Mouse (Mus musculus): ENCODE data around the gene Taf6l. TPM values are rescaled to one million over a fixed set of nuclear protein-coding genes. Genes with fewer than 3 reads are reported as not detected.

Taf6l gene
- polyA plus RNA-seq, 1 experiment from 2014 or later, result 18.3 TPM

- ATAC-seq (no peak), DNase-seq (ENCODE audit: low spot score) (no peak)
- Histone ChIP-seq H3K4me3 (ENCODE audit: low read depth, low read length) (peak overlapping the region; percentile 71), H3K27me3 (replicated peaks; ENCODE audit: control insufficient read depth, insufficient read depth, low read length) (no peaks in the 10 kb centered on the region), H3K4me1 (ENCODE audit: control insufficient read depth, insufficient read depth, low read length) (peaks cover 24% of the 10 kb centered on the region), H3K27ac (ENCODE audit: low read depth, low read length) (no peak overlapping the region), H3K9me3 (replicated peaks; ENCODE audit: control insufficient read depth, low read length) (no peaks in the 10 kb centered on the region), H3K9ac (ENCODE audit: low read length) (no peak overlapping the region; the same call in 1 of the 2 replicates), H3K4me2 (ENCODE audit: low read length) (peak overlapping the region; percentile 100), H3K36me3 (ENCODE audit: control insufficient read depth, insufficient read depth, low read length) (peaks cover 60% of the 10 kb centered on the region)
- WGBS, result 63% methylated on average over 6 of the region's 6 CpGs
Measured at GRCm38 (mm10) chr19:8773409-8773808, 12.8 kb downstream of the Taf6l start.

GRCm38 (mm10) chr19:8772996-8773395 is 13.2 kb downstream of the Taf6l start:
- Histone ChIP-seq H3K27ac (ENCODE audit: low read depth, low read length) (no peak overlapping the region), H3K4me3 (ENCODE audit: low read depth, low read length) (no peak overlapping the region), H3K4me2 (ENCODE audit: low read length) (no peak overlapping the region), H3K4me1 (ENCODE audit: control insufficient read depth, insufficient read depth, low read length) (peaks cover 24% of the 10 kb centered on the region), H3K9me3 (replicated peaks; ENCODE audit: control insufficient read depth, low read length) (no peaks in the 10 kb centered on the region), H3K9ac (ENCODE audit: low read length) (no peak overlapping the region), H3K36me3 (ENCODE audit: control insufficient read depth, insufficient read depth, low read length) (peaks cover 60% of the 10 kb centered on the region), H3K27me3 (replicated peaks; ENCODE audit: control insufficient read depth, insufficient read depth, low read length) (no peaks in the 10 kb centered on the region)
- ATAC-seq (no peak), DNase-seq (ENCODE audit: low spot score) (no peak)
- WGBS, result 87% methylated on average over 5 of the region's 5 CpGs

GRCm38 (mm10) chr19:8770567-8771270 is 15.5 kb downstream of the Taf6l start, which contains the start of gene Tmem223:
Tmem223 (plus strand) TSS chr19:8770996.
- Histone ChIP-seq H3K4me1 (ENCODE audit: control insufficient read depth, insufficient read depth, low read length) (peaks cover 22% of the 10 kb centered on the region), H3K27me3 (replicated peaks; ENCODE audit: control insufficient read depth, insufficient read depth, low read length) (no peaks in the 10 kb centered on the region), H3K9me3 (replicated peaks; ENCODE audit: control insufficient read depth, low read length) (no peaks in the 10 kb centered on the region), H3K4me2 (ENCODE audit: low read length) (peak within 1 kb of the TSS; percentile 56), H3K27ac (ENCODE audit: low read depth, low read length) (peak within 1 kb of the TSS; percentile 84), H3K36me3 (ENCODE audit: control insufficient read depth, insufficient read depth, low read length) (peaks cover 72% of the 10 kb centered on the region), H3K4me3 (ENCODE audit: low read depth, low read length) (peak within 1 kb of the TSS; percentile 85), H3K9ac (ENCODE audit: low read length) (peak within 1 kb of the TSS; percentile 97)
- 18% methylated on average over 29 of the region's 29 CpGs for WGBS
- ATAC-seq, result peak; percentile 58
- peak; percentile 86 for DNase-seq (ENCODE audit: low spot score)

GRCm38 (mm10) chr19:8765562-8765961 is 20.7 kb downstream of the Taf6l start:
- Histone ChIP-seq H3K9ac (ENCODE audit: low read length) (no peak overlapping the region), H3K4me3 (ENCODE audit: low read depth, low read length) (no peak overlapping the region), H3K9me3 (replicated peaks; ENCODE audit: control insufficient read depth, low read length) (peaks cover 7% of the 10 kb centered on the region; the same call in 1 of the 2 replicates), H3K4me1 (ENCODE audit: control insufficient read depth, insufficient read depth, low read length) (no peaks in the 10 kb centered on the region), H3K36me3 (ENCODE audit: control insufficient read depth, insufficient read depth, low read length) (peaks cover 85% of the 10 kb centered on the region), H3K27me3 (replicated peaks; ENCODE audit: control insufficient read depth, insufficient read depth, low read length) (no peaks in the 10 kb centered on the region), H3K27ac (ENCODE audit: low read depth, low read length) (no peak overlapping the region), H3K4me2 (ENCODE audit: low read length) (no peak overlapping the region)
- 99% methylated on average over 9 of the region's 9 CpGs for WGBS
- ATAC-seq (no peak), DNase-seq (ENCODE audit: low spot score) (no peak)

- Histone ChIP-seq H3K27ac (ENCODE audit: low read depth, low read length) (no peak overlapping the region), H3K9me3 (replicated peaks; ENCODE audit: control insufficient read depth, low read length) (peaks cover 7% of the 10 kb centered on the region; the same call in 1 of the 2 replicates), H3K4me3 (ENCODE audit: low read depth, low read length) (no peak overlapping the region), H3K9ac (ENCODE audit: low read length) (no peak overlapping the region), H3K27me3 (replicated peaks; ENCODE audit: control insufficient read depth, insufficient read depth, low read length) (no peaks in the 10 kb centered on the region), H3K4me2 (ENCODE audit: low read length) (no peak overlapping the region), H3K4me1 (ENCODE audit: control insufficient read depth, insufficient read depth, low read length) (no peaks in the 10 kb centered on the region), H3K36me3 (ENCODE audit: control insufficient read depth, insufficient read depth, low read length) (peaks cover 63% of the 10 kb centered on the region)
- WGBS, result 97% methylated on average over 4 of the region's 4 CpGs
- ATAC-seq (no peak), DNase-seq (ENCODE audit: low spot score) (no peak)
Measured at GRCm38 (mm10) chr19:8763276-8763675, 22.9 kb downstream of the Taf6l start.

- peaks cover 7% of the 10 kb centered on the region; the same call in 1 of the 2 replicates for H3K9me3 ChIP-seq (replicated peaks; ENCODE audit: control insufficient read depth, low read length)
- H3K36me3 ChIP-seq (ENCODE audit: control insufficient read depth, insufficient read depth, low read length), result peaks cover 38% of the 10 kb centered on the region
- ATAC-seq, result no peak
- no peak overlapping the region for H3K4me2 ChIP-seq (ENCODE audit: low read length)
- no peak overlapping the region for H3K4me3 ChIP-seq (ENCODE audit: low read depth, low read length)
- 89% methylated on average over 2 of the region's 2 CpGs for WGBS
- H3K9ac ChIP-seq (ENCODE audit: low read length), result no peak overlapping the region
- H3K4me1 ChIP-seq (ENCODE audit: control insufficient read depth, insufficient read depth, low read length), result peaks cover 8% of the 10 kb centered on the region; the same call in 1 of the 2 replicates
- H3K27me3 ChIP-seq (replicated peaks; ENCODE audit: control insufficient read depth, insufficient read depth, low read length), result no peaks in the 10 kb centered on the region
- no peak for DNase-seq (ENCODE audit: low spot score)
- no peak overlapping the region for H3K27ac ChIP-seq (ENCODE audit: low read depth, low read length)
Measured at GRCm38 (mm10) chr19:8760757-8761156, 25.5 kb downstream of the Taf6l start.

GRCm38 (mm10) chr19:8758899-8759298 is 27.3 kb downstream of the Taf6l start:
- Histone ChIP-seq H3K4me2 (ENCODE audit: low read length) (0 out of 2 replicates have a peak overlapping the region, but pooled peaks have one; percentile 84), H3K27me3 (replicated peaks; ENCODE audit: control insufficient read depth, insufficient read depth, low read length) (no peaks in the 10 kb centered on the region), H3K36me3 (ENCODE audit: control insufficient read depth, insufficient read depth, low read length) (peaks cover 35% of the 10 kb centered on the region), H3K9ac (ENCODE audit: low read length) (no peak overlapping the region), H3K4me1 (ENCODE audit: control insufficient read depth, insufficient read depth, low read length) (peaks cover 8% of the 10 kb centered on the region; the same call in 1 of the 2 replicates), H3K9me3 (replicated peaks; ENCODE audit: control insufficient read depth, low read length) (no peaks in the 10 kb centered on the region), H3K27ac (ENCODE audit: low read depth, low read length) (no peak overlapping the region), H3K4me3 (ENCODE audit: low read depth, low read length) (no peak overlapping the region)
- 95% methylated on average over 2 of the region's 2 CpGs for WGBS
- DNase-seq (ENCODE audit: low spot score) (no peak), ATAC-seq (no peak)

- peak overlapping the region; percentile 82; the same call in 1 of the 2 replicates for H3K27ac ChIP-seq (ENCODE audit: low read depth, low read length)
- peaks cover 8% of the 10 kb centered on the region; the same call in 1 of the 2 replicates for H3K4me1 ChIP-seq (ENCODE audit: control insufficient read depth, insufficient read depth, low read length)
- no peaks in the 10 kb centered on the region for H3K9me3 ChIP-seq (replicated peaks; ENCODE audit: control insufficient read depth, low read length)
- peak overlapping the region; percentile 94 for H3K9ac ChIP-seq (ENCODE audit: low read length)
- ATAC-seq (no peak), DNase-seq (ENCODE audit: low spot score) (no peak)
- peaks cover 34% of the 10 kb centered on the region for H3K36me3 ChIP-seq (ENCODE audit: control insufficient read depth, insufficient read depth, low read length)
- peak overlapping the region; percentile 97 for H3K4me3 ChIP-seq (ENCODE audit: low read depth, low read length)
- H3K27me3 ChIP-seq (replicated peaks; ENCODE audit: control insufficient read depth, insufficient read depth, low read length), result no peaks in the 10 kb centered on the region
- 7% methylated on average over 14 of the region's 14 CpGs for WGBS
- peak overlapping the region; percentile 84 for H3K4me2 ChIP-seq (ENCODE audit: low read length)
Measured at GRCm38 (mm10) chr19:8757471-8757998, 28.7 kb downstream of the Taf6l start.

Data from forebrain, embryonic 14.5 days (tissue).